Mouse (Mus musculus) erythroid progenitor cell, adult 5-6 weeks (primary cell): ENCODE data around the gene Bhlhe40. TPM values are rescaled to one million over a fixed set of nuclear protein-coding genes. Genes with fewer than 3 reads are reported as not detected.

Source experiments
- ATAC-seq: replicated peaks from 2 replicates; pipeline ENCODE4 v1.8.0; 2016; ENCODE audit warnings: moderate number of reproducible peaks, mild to moderate bottlenecking, moderate TSS enrichment, inconsistent platforms; ENCODE audit not compliant: poor library complexity, low FRiP score, severe bottlenecking
- total RNA-seq, 2 experiments: library from RNA; stranded (forward) in 1 of 2; stranded (reverse) in 1 of 2; fragments of 150-400 nt in 1 of 2; fragments of 186-747, 209-891 nt in 1 of 2; gene quantifications; 2 replicates each; pipeline versions ENCODE4 v1.2.3 to v1.2.4; 2015 to 2017; ENCODE audit warnings: low replicate concordance in 2 of 2

Gene Bhlhe40
- total RNA-seq, 2 experiments from 2014 or later: 1.3 to 5.6 TPM

- no peak for ATAC-seq
Measured at GRCm38 (mm10) chr6:108710667-108711066, 50.2 kb downstream of the Bhlhe40 start.

GRCm38 (mm10) chr6:108711192-108711964 is 50.9 kb downstream of the Bhlhe40 start:
- no peak for ATAC-seq

- no peak for ATAC-seq
Measured at GRCm38 (mm10) chr6:108712148-108712547, 51.7 kb downstream of the Bhlhe40 start.

GRCm38 (mm10) chr6:108713175-108713974 is 52.9 kb downstream of the Bhlhe40 start:
- ATAC-seq: no peak

Other genes starting within 250 kb of the Bhlhe40 start
- gene Arl8b, start 122.5 kb downstream of the Bhlhe40 start, total RNA-seq (2015; ENCODE audit: low replicate concordance): 56.2 and 94.1 TPM in 2 replicates
- gene Arl8b, start 122.5 kb downstream of the Bhlhe40 start, total RNA-seq (2017; ENCODE audit: low replicate concordance): 28.9 and 36.9 TPM in 2 replicates
- gene Edem1, start 168.0 kb downstream of the Bhlhe40 start, total RNA-seq (2015; ENCODE audit: low replicate concordance): 11.7 and 29.6 TPM in 2 replicates
- gene Edem1, start 168.0 kb downstream of the Bhlhe40 start, total RNA-seq (2017; ENCODE audit: low replicate concordance): 13.8 and 18.2 TPM in 2 replicates